Mouse (Mus musculus): ENCODE data around the gene Eea1. TPM values are rescaled to one million over a fixed set of nuclear protein-coding genes. Genes with fewer than 3 reads are reported as not detected.

Gene Eea1
- polyA plus RNA-seq, 1 experiment = 2.6 TPM

DNA sequence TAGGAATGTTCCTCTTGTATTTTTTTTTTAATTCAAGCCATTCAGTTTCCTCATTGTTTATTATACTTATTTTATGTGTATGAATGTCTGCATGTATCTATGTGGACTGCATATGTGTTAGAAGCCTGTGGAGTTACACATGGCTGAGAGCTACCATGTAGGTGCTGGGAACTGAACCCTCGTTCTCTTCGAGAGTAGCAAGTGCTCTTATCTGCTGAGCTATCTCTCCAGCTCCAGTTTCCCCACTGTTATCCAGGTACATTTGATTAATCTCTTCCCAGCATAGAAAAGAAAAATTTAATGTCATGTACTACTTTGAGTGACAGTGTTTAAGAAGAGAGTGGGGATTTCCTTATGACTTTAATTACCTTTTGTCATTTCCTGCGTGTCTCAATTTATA is 31.5 kb downstream of the Eea1 start:
- TF ChIP-seq POLR2A (IDR thresholded peaks at IDR 0.05; ENCODE audit: control insufficient read depth, low read depth, low read length) (no peak), CTCF (IDR thresholded peaks at IDR 0.05; ENCODE audit: control insufficient read depth, insufficient read depth, insufficient replicate concordance, low read depth, low read length) (no peak)
- Histone ChIP-seq H3K4me3 (ENCODE audit: control insufficient read depth, low read depth, low read length) (no peak overlapping the region), H3K4me1 (ENCODE audit: control insufficient read depth, insufficient read depth, low read length) (no peaks in the 10 kb centered on the region), H3K36me3 (ENCODE audit: control insufficient read depth, insufficient read depth, low read length) (no peaks in the 10 kb centered on the region), H3K27me3 (ENCODE audit: control insufficient read depth, insufficient read depth, low read length) (no peaks in the 10 kb centered on the region), H3K27ac (ENCODE audit: control insufficient read depth, insufficient read depth, low read depth, low read length) (no peak overlapping the region)

- Histone ChIP-seq H3K36me3 (ENCODE audit: control insufficient read depth, insufficient read depth, low read length) (no peaks in the 10 kb centered on the region), H3K27ac (ENCODE audit: control insufficient read depth, insufficient read depth, low read depth, low read length) (no peak overlapping the region), H3K4me3 (ENCODE audit: control insufficient read depth, low read depth, low read length) (no peak overlapping the region), H3K27me3 (ENCODE audit: control insufficient read depth, insufficient read depth, low read length) (no peaks in the 10 kb centered on the region), H3K4me1 (ENCODE audit: control insufficient read depth, insufficient read depth, low read length) (no peaks in the 10 kb centered on the region)
- TF ChIP-seq CTCF (IDR thresholded peaks at IDR 0.05; ENCODE audit: control insufficient read depth, insufficient read depth, insufficient replicate concordance, low read depth, low read length) = no peak
- TF ChIP-seq POLR2A (IDR thresholded peaks at IDR 0.05; ENCODE audit: control insufficient read depth, low read depth, low read length) = no peak
Measured at GRCm38 (mm10) chr10:95974462-95974861, 34.0 kb downstream of the Eea1 start.

DNA sequence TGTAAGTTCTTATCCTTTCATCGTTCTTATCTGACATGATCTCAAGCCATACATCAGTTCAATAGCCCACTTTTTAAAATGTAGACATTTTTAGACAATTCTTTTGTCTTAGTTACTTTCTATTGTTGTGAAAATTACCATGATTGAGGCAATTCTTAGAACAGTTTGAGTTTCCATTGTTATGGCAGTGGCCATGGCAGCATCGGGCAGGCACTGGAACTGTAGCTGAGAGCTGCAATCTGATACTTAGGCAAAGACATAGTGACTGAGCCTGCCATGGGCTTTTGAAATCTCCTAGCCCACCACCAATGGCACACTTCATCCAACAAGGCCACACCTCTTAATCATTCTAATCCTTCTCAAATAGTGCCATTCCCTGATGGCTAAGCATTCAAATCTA is 36.3 kb downstream of the Eea1 start:
- H3K36me3 ChIP-seq (ENCODE audit: control insufficient read depth, insufficient read depth, low read length) = no peaks in the 10 kb centered on the region
- TF ChIP-seq CTCF (IDR thresholded peaks at IDR 0.05; ENCODE audit: control insufficient read depth, insufficient read depth, insufficient replicate concordance, low read depth, low read length) (no peak), POLR2A (IDR thresholded peaks at IDR 0.05; ENCODE audit: control insufficient read depth, low read depth, low read length) (no peak)
- no peaks in the 10 kb centered on the region for H3K27me3 ChIP-seq (ENCODE audit: control insufficient read depth, insufficient read depth, low read length)
- H3K4me3 ChIP-seq (ENCODE audit: control insufficient read depth, low read depth, low read length) = no peak overlapping the region
- H3K4me1 ChIP-seq (ENCODE audit: control insufficient read depth, insufficient read depth, low read length) = no peaks in the 10 kb centered on the region
- no peak overlapping the region for H3K27ac ChIP-seq (ENCODE audit: control insufficient read depth, insufficient read depth, low read depth, low read length)

DNA sequence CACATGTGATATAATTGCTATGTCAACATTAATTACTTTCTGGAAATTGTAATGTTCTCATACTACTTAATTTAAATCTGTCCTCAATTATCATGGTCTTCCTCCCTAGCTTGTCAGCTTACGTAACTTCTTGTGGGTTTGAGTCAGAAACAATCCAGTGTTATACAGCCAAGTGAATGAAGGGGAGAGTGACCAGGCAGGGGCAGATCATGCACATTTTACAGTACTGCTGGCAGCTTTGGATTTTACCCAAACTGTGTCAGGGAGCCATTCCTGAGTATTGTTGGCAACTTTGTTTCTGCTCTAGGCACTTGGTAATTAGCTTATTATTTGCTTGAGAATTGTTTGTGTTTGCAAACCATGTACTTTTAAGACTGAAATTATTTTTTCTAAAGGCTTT is 49.3 kb downstream of the Eea1 start:
- Histone ChIP-seq H3K27ac (ENCODE audit: control insufficient read depth, insufficient read depth, low read depth, low read length) (no peak overlapping the region), H3K4me3 (ENCODE audit: control insufficient read depth, low read depth, low read length) (no peak overlapping the region), H3K27me3 (ENCODE audit: control insufficient read depth, insufficient read depth, low read length) (no peaks in the 10 kb centered on the region), H3K36me3 (ENCODE audit: control insufficient read depth, insufficient read depth, low read length) (no peaks in the 10 kb centered on the region), H3K4me1 (ENCODE audit: control insufficient read depth, insufficient read depth, low read length) (no peaks in the 10 kb centered on the region)
- TF ChIP-seq POLR2A (IDR thresholded peaks at IDR 0.05; ENCODE audit: control insufficient read depth, low read depth, low read length) (no peak), CTCF (IDR thresholded peaks at IDR 0.05; ENCODE audit: control insufficient read depth, insufficient read depth, insufficient replicate concordance, low read depth, low read length) (no peak)

DNA sequence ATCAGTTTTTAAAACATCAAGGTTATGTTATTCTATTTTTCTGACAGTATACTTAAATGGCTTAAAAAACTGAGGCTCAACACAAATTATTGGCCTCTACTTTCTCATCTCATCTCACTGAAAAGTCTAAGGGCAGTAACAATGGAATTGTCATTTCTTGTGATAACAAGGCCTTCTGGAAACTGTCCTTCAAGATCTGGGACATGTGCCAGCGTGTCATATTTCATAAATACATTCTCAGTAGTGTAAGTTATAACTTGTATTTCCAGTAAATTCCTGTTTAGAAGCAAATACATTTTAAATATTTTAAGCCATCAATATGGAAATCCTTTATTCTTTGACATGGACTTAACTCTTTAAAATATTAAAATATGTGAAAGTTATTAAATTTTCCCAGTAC is 50.7 kb downstream of the Eea1 start:
- TF ChIP-seq CTCF (IDR thresholded peaks at IDR 0.05; ENCODE audit: control insufficient read depth, insufficient read depth, insufficient replicate concordance, low read depth, low read length) (no peak), POLR2A (IDR thresholded peaks at IDR 0.05; ENCODE audit: control insufficient read depth, low read depth, low read length) (no peak)
- Histone ChIP-seq H3K27me3 (ENCODE audit: control insufficient read depth, insufficient read depth, low read length) (no peaks in the 10 kb centered on the region), H3K4me3 (ENCODE audit: control insufficient read depth, low read depth, low read length) (no peak overlapping the region), H3K27ac (ENCODE audit: control insufficient read depth, insufficient read depth, low read depth, low read length) (no peak overlapping the region), H3K4me1 (ENCODE audit: control insufficient read depth, insufficient read depth, low read length) (no peaks in the 10 kb centered on the region), H3K36me3 (ENCODE audit: control insufficient read depth, insufficient read depth, low read length) (no peaks in the 10 kb centered on the region)

DNA sequence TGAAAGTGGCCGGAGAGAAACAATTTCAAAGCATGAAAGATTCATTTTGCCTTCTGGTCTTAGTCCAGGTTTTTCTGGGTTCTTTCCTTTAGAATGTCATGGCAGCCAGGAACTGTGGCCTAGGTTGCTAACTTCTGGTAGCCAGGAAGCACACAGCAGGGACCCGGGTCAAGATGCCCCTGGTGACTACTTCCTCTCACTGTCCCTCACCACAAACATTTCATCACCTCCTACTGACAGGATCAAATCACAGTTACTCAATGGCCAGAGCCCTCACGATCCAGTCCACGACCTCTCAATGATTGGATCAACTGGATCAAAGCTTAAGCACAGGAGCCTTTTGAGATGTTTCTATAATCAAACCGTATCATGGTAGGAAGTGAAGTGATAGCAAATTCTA is 60.5 kb downstream of the Eea1 start:
- TF ChIP-seq CTCF (IDR thresholded peaks at IDR 0.05; ENCODE audit: control insufficient read depth, insufficient read depth, insufficient replicate concordance, low read depth, low read length) = no peak
- no peak for TF ChIP-seq POLR2A (IDR thresholded peaks at IDR 0.05; ENCODE audit: control insufficient read depth, low read depth, low read length)
- no peaks in the 10 kb centered on the region for H3K36me3 ChIP-seq (ENCODE audit: control insufficient read depth, insufficient read depth, low read length)
- no peaks in the 10 kb centered on the region for H3K4me1 ChIP-seq (ENCODE audit: control insufficient read depth, insufficient read depth, low read length)
- H3K27ac ChIP-seq (ENCODE audit: control insufficient read depth, insufficient read depth, low read depth, low read length) = no peak overlapping the region
- H3K4me3 ChIP-seq (ENCODE audit: control insufficient read depth, low read depth, low read length) = no peak overlapping the region
- H3K27me3 ChIP-seq (ENCODE audit: control insufficient read depth, insufficient read depth, low read length) = no peaks in the 10 kb centered on the region

DNA sequence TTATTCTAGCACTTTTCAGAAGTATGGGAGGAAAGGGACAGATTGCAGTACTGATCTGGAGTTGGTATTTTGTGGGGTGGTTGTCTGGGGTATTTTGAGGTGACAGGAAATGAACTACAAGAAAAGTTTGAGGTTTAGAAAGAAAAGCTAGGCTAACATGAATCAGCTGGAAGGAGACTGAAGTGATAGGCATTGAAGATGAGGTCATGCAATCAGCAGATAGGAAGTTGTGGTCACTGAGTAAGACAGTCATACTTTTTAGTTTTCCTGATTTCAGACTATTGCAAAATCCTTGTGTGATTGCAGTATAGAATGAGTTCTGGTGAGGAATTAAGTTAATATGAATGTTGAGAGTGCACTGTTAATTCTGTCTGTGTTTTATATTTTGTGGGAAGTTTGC is 75.3 kb downstream of the Eea1 start:
- H3K27me3 ChIP-seq (ENCODE audit: control insufficient read depth, insufficient read depth, low read length) = no peaks in the 10 kb centered on the region
- H3K27ac ChIP-seq (ENCODE audit: control insufficient read depth, insufficient read depth, low read depth, low read length) = no peak overlapping the region
- no peaks in the 10 kb centered on the region for H3K4me1 ChIP-seq (ENCODE audit: control insufficient read depth, insufficient read depth, low read length)
- TF ChIP-seq CTCF (IDR thresholded peaks at IDR 0.05; ENCODE audit: control insufficient read depth, insufficient read depth, insufficient replicate concordance, low read depth, low read length) = no peak
- TF ChIP-seq POLR2A (IDR thresholded peaks at IDR 0.05; ENCODE audit: control insufficient read depth, low read depth, low read length) = no peak
- H3K36me3 ChIP-seq (ENCODE audit: control insufficient read depth, insufficient read depth, low read length) = peaks cover 2% of the 10 kb centered on the region; the same call in 1 of the 2 replicates
- H3K4me3 ChIP-seq (ENCODE audit: control insufficient read depth, low read depth, low read length) = no peak overlapping the region

- Histone ChIP-seq H3K36me3 (ENCODE audit: control insufficient read depth, insufficient read depth, low read length) (peaks cover 2% of the 10 kb centered on the region; the same call in 1 of the 2 replicates), H3K27me3 (ENCODE audit: control insufficient read depth, insufficient read depth, low read length) (no peaks in the 10 kb centered on the region), H3K4me3 (ENCODE audit: control insufficient read depth, low read depth, low read length) (no peak overlapping the region), H3K4me1 (ENCODE audit: control insufficient read depth, insufficient read depth, low read length) (no peaks in the 10 kb centered on the region), H3K27ac (ENCODE audit: control insufficient read depth, insufficient read depth, low read depth, low read length) (no peak overlapping the region)
- TF ChIP-seq CTCF (IDR thresholded peaks at IDR 0.05; ENCODE audit: control insufficient read depth, insufficient read depth, insufficient replicate concordance, low read depth, low read length) = no peak
- TF ChIP-seq POLR2A (IDR thresholded peaks at IDR 0.05; ENCODE audit: control insufficient read depth, low read depth, low read length) = no peak
Measured at GRCm38 (mm10) chr10:96017418-96017817, 77.0 kb downstream of the Eea1 start.

All from testis, adult 2 months (tissue).